Mouse (Mus musculus): Measurements from ENCODE around the gene Glt6d1. TPM values are rescaled to one million over a fixed set of nuclear protein-coding genes. Genes with fewer than 3 reads are reported as not detected.
A peak's percentile ranks its signal among the peaks of the same experiment; 100 is the strongest.
"Not testable (repeated sequence)": the region's sequence is repeated elsewhere in the genome, so short reads cannot be mapped to it uniquely, and the experiment has no call there.

Glt6d1 gene
- not detected in 2 replicates for polyA plus RNA-seq (2014; fragmentation: Nextera tagmentation; extraction: Ambion mirVana)

GRCm38 (mm10) chr2:25815748-25816147 lies at the start of gene Glt6d1:
TSS of gene Glt6d1 (minus strand) at chr2:25815848.
- H3K4me2 ChIP-seq (ENCODE audit: low read length); H3K4me1 ChIP-seq (ENCODE audit: control insufficient read depth in 2 of 2, insufficient read depth in 2 of 2, low read length in 2 of 2); H3K36me3 ChIP-seq (ENCODE audit: control insufficient read depth, insufficient read depth, low read length); H3K27ac ChIP-seq (replicated peaks in 1 of 2; ENCODE audit: control insufficient read depth in 1 of 2, insufficient read depth in 1 of 2, low read depth in 2 of 2, low read length in 2 of 2); H3K4me3 ChIP-seq (ENCODE audit: control insufficient read depth in 1 of 2, insufficient read depth in 1 of 2, low read depth in 1 of 2, low read length in 2 of 2); H3K9me3 ChIP-seq (ENCODE audit: control insufficient read depth, low read length); H3K9ac ChIP-seq (ENCODE audit: low read length); ATAC-seq (ENCODE audit: insufficient number of reproducible peaks, insufficient read depth, low FRiP score, low read depth); H3K27me3 ChIP-seq (ENCODE audit: control insufficient read depth, insufficient read depth, low read length): not testable (repeated sequence)
- WGBS = 67% methylated on average over 1 of the region's 1 CpGs

- Histone ChIP-seq H3K4me3 (ENCODE audit: control insufficient read depth in 1 of 2, insufficient read depth in 1 of 2, low read depth in 1 of 2, low read length in 2 of 2) (no peak overlapping the region), H3K27me3 (ENCODE audit: control insufficient read depth, insufficient read depth, low read length) (peaks cover 55% of the 10 kb centered on the region), H3K4me2 (ENCODE audit: low read length) (no peak overlapping the region), H3K9ac (ENCODE audit: low read length) (no peak overlapping the region), H3K27ac (replicated peaks in 1 of 2; ENCODE audit: control insufficient read depth in 1 of 2, insufficient read depth in 1 of 2, low read depth in 2 of 2, low read length in 2 of 2) (no peak overlapping the region), H3K36me3 (ENCODE audit: control insufficient read depth, insufficient read depth, low read length) (no peaks in the 10 kb centered on the region), H3K9me3 (ENCODE audit: control insufficient read depth, low read length) (no peaks in the 10 kb centered on the region), H3K4me1 (ENCODE audit: control insufficient read depth in 2 of 2, insufficient read depth in 2 of 2, low read length in 2 of 2) (peaks cover 3 to 9% of the 10 kb centered on the region in 2 experiments; a peak in 3 of 4 replicates)
- WGBS = 11% methylated on average over 4 of the region's 4 CpGs
- ATAC-seq (ENCODE audit: insufficient number of reproducible peaks, insufficient read depth, low FRiP score, low read depth) = no peak
These were observed 49.8 kb upstream of the Glt6d1 start for GRCm38 (mm10) chr2:25865412-25865811.

GRCm38 (mm10) chr2:25864230-25864629 lies 48.6 kb upstream of the Glt6d1 start:
- no peak for ATAC-seq (ENCODE audit: insufficient number of reproducible peaks, insufficient read depth, low FRiP score, low read depth)
- H3K4me3 ChIP-seq (ENCODE audit: control insufficient read depth in 1 of 2, insufficient read depth in 1 of 2, low read depth in 1 of 2, low read length in 2 of 2) = peak overlapping the region in 1 of 2 experiments; percentile 44; a peak in 1 of 4 replicates
- peak overlapping the region; percentile 89 for H3K4me2 ChIP-seq (ENCODE audit: low read length)
- no peaks in the 10 kb centered on the region for H3K9me3 ChIP-seq (ENCODE audit: control insufficient read depth, low read length)
- H3K27me3 ChIP-seq (ENCODE audit: control insufficient read depth, insufficient read depth, low read length) = peaks cover 55% of the 10 kb centered on the region
- no peaks in the 10 kb centered on the region for H3K36me3 ChIP-seq (ENCODE audit: control insufficient read depth, insufficient read depth, low read length)
- H3K9ac ChIP-seq (ENCODE audit: low read length) = no peak overlapping the region
- H3K27ac ChIP-seq (replicated peaks in 1 of 2; ENCODE audit: control insufficient read depth in 1 of 2, insufficient read depth in 1 of 2, low read depth in 2 of 2, low read length in 2 of 2) = no peak overlapping the region
- H3K4me1 ChIP-seq (ENCODE audit: control insufficient read depth in 2 of 2, insufficient read depth in 2 of 2, low read length in 2 of 2) = peaks cover 3 to 9% of the 10 kb centered on the region in 2 experiments; a peak in 3 of 4 replicates
- WGBS = 7% methylated on average over 18 of the region's 18 CpGs

- H3K9me3 ChIP-seq (ENCODE audit: control insufficient read depth, low read length) = no peaks in the 10 kb centered on the region
These were observed 47.9 kb upstream of the Glt6d1 start, which contains the start of gene Kcnt1 for GRCm38 (mm10) chr2:25863337-25864131. TSS of gene Kcnt1 (plus strand) at chr2:25863734.

GRCm38 (mm10) chr2:25862696-25863270 lies 47.1 kb upstream of the Glt6d1 start:
- H3K27ac ChIP-seq (replicated peaks in 1 of 2; ENCODE audit: control insufficient read depth in 1 of 2, insufficient read depth in 1 of 2, low read depth in 2 of 2, low read length in 2 of 2) = no peak overlapping the region
- no peak overlapping the region for H3K9ac ChIP-seq (ENCODE audit: low read length)
- H3K4me3 ChIP-seq (ENCODE audit: control insufficient read depth in 1 of 2, insufficient read depth in 1 of 2, low read depth in 1 of 2, low read length in 2 of 2) = no peak overlapping the region
- ATAC-seq (ENCODE audit: insufficient number of reproducible peaks, insufficient read depth, low FRiP score, low read depth) = no peak
- 53% methylated on average over 5 of the region's 5 CpGs for WGBS
- no peaks in the 10 kb centered on the region for H3K36me3 ChIP-seq (ENCODE audit: control insufficient read depth, insufficient read depth, low read length)
- no peak overlapping the region for H3K4me2 ChIP-seq (ENCODE audit: low read length)
- H3K27me3 ChIP-seq (ENCODE audit: control insufficient read depth, insufficient read depth, low read length) = peaks cover 50% of the 10 kb centered on the region
- no peaks in the 10 kb centered on the region for H3K9me3 ChIP-seq (ENCODE audit: control insufficient read depth, low read length)
- H3K4me1 ChIP-seq (ENCODE audit: control insufficient read depth in 2 of 2, insufficient read depth in 2 of 2, low read length in 2 of 2) = peaks cover 3 to 9% of the 10 kb centered on the region in 2 experiments; a peak in 3 of 4 replicates

More at GRCm38 (mm10) chr2:25863337-25864131, 47.9 kb upstream of the Glt6d1 start, which contains the start of gene Kcnt1:
- H3K27me3 ChIP-seq (ENCODE audit: control insufficient read depth, insufficient read depth, low read length) = peaks cover 50% of the 10 kb centered on the region
- H3K4me2 ChIP-seq (ENCODE audit: low read length) = peak within 1 kb of the TSS; percentile 89
- H3K4me3 ChIP-seq (ENCODE audit: control insufficient read depth in 1 of 2, insufficient read depth in 1 of 2, low read depth in 1 of 2, low read length in 2 of 2) = peak within 1 kb of the TSS; percentile 31 to 44
- no peaks in the 10 kb centered on the region for H3K36me3 ChIP-seq (ENCODE audit: control insufficient read depth, insufficient read depth, low read length)
- H3K27ac ChIP-seq (replicated peaks in 1 of 2; ENCODE audit: control insufficient read depth in 1 of 2, insufficient read depth in 1 of 2, low read depth in 2 of 2, low read length in 2 of 2) = no peak within 1 kb of the TSS
- no peak for ATAC-seq (ENCODE audit: insufficient number of reproducible peaks, insufficient read depth, low FRiP score, low read depth)
- 1% methylated on average over 46 of the region's 53 CpGs for WGBS
- no peak within 1 kb of the TSS for H3K9ac ChIP-seq (ENCODE audit: low read length)
- H3K4me1 ChIP-seq (ENCODE audit: control insufficient read depth in 2 of 2, insufficient read depth in 2 of 2, low read length in 2 of 2) = peaks cover 3 to 9% of the 10 kb centered on the region in 2 experiments; a peak in 3 of 4 replicates

- peaks cover 46% of the 10 kb centered on the region for H3K27me3 ChIP-seq (ENCODE audit: control insufficient read depth, insufficient read depth, low read length)
- ATAC-seq (ENCODE audit: insufficient number of reproducible peaks, insufficient read depth, low FRiP score, low read depth) = no peak
- WGBS = 63% methylated on average over 2 of the region's 2 CpGs
- H3K4me3 ChIP-seq (ENCODE audit: control insufficient read depth in 1 of 2, insufficient read depth in 1 of 2, low read depth in 1 of 2, low read length in 2 of 2) = no peak overlapping the region
- no peak overlapping the region for H3K9ac ChIP-seq (ENCODE audit: low read length)
- H3K4me2 ChIP-seq (ENCODE audit: low read length) = no peak overlapping the region
- H3K27ac ChIP-seq (replicated peaks in 1 of 2; ENCODE audit: control insufficient read depth in 1 of 2, insufficient read depth in 1 of 2, low read depth in 2 of 2, low read length in 2 of 2) = no peak overlapping the region
- H3K36me3 ChIP-seq (ENCODE audit: control insufficient read depth, insufficient read depth, low read length) = no peaks in the 10 kb centered on the region
- H3K4me1 ChIP-seq (ENCODE audit: control insufficient read depth in 2 of 2, insufficient read depth in 2 of 2, low read length in 2 of 2) = peaks cover 3 to 9% of the 10 kb centered on the region in 2 experiments; a peak in 3 of 4 replicates
- H3K9me3 ChIP-seq (ENCODE audit: control insufficient read depth, low read length) = no peaks in the 10 kb centered on the region
These were observed 46.4 kb upstream of the Glt6d1 start for GRCm38 (mm10) chr2:25862038-25862437.

- peaks cover 27% of the 10 kb centered on the region for H3K27me3 ChIP-seq (ENCODE audit: control insufficient read depth, insufficient read depth, low read length)
- no peak overlapping the region for H3K4me3 ChIP-seq (ENCODE audit: control insufficient read depth in 1 of 2, insufficient read depth in 1 of 2, low read depth in 1 of 2, low read length in 2 of 2)
- 71% methylated on average over 3 of the region's 3 CpGs for WGBS
- no peak overlapping the region for H3K9ac ChIP-seq (ENCODE audit: low read length)
- H3K36me3 ChIP-seq (ENCODE audit: control insufficient read depth, insufficient read depth, low read length) = no peaks in the 10 kb centered on the region
- no peaks in the 10 kb centered on the region for H3K9me3 ChIP-seq (ENCODE audit: control insufficient read depth, low read length)
- no peak for ATAC-seq (ENCODE audit: insufficient number of reproducible peaks, insufficient read depth, low FRiP score, low read depth)
- H3K27ac ChIP-seq (replicated peaks in 1 of 2; ENCODE audit: control insufficient read depth in 1 of 2, insufficient read depth in 1 of 2, low read depth in 2 of 2, low read length in 2 of 2) = no peak overlapping the region
- H3K4me2 ChIP-seq (ENCODE audit: low read length) = no peak overlapping the region
- H3K4me1 ChIP-seq (ENCODE audit: control insufficient read depth in 2 of 2, insufficient read depth in 2 of 2, low read length in 2 of 2) = peaks cover 3 to 9% of the 10 kb centered on the region in 2 experiments; a peak in 3 of 4 replicates
These were observed 44.2 kb upstream of the Glt6d1 start for GRCm38 (mm10) chr2:25859891-25860290.

Data from heart, embryonic 14.5 days (tissue).